13 mouse cellular contexts compared by ENCODE assay signal in genomic region chr6:99130758-99131410, GRCm38 (mm10).
DNase-seq lines count a peak whose midpoint lies in the region; ATAC-seq and TF ChIP-seq lines count a peak whose summit lies in the region.
"Had no signal": no experiment of that assay in that cellular context is flagged by ENCODE, and none has a peak within 500 bp of the region (broad histone marks: within the 10 kb centered on the region; RNA-seq: fewer than 3 reads in every experiment).

No protein-coding gene starts in this region.

- DNase-seq in forebrain, embryonic 10.5 days (ENCODE audit: extremely low spot score, low spot score): no peak
- DNase-seq in lung, embryonic 14.5 days: peak; percentile 24
- DNase-seq in lung, postnatal 14 days: no peak
- DNase-seq in brain, embryonic 14.5 days (ENCODE audit: low read depth): peak; percentile 29
- peak; percentile 26 for DNase-seq in lung, postnatal 25 days (ENCODE audit: low spot score)
- DNase-seq in spleen, postnatal 10 days (ENCODE audit: low spot score in 2 of 2): no peak
- DNase-seq in spleen, postnatal 36 days (ENCODE audit: low spot score in 2 of 2): no peak
- DNase-seq: adrenal gland, adult 8-10 months; cerebellum, postnatal 36 days; kidney, postnatal 14 days; right cerebral cortex, postnatal 4 days had no signal

- no peak overlapping the region for H3K4me2 ChIP-seq in forebrain, embryonic 16.5 days (ENCODE audit: low read length)
- no peak overlapping the region for H3K4me2 ChIP-seq in lung, embryonic 14.5 days

- H3K9ac ChIP-seq in forebrain, embryonic 16.5 days (replicated peaks; ENCODE audit: low read depth, low read length): no peak overlapping the region
- H3K9ac ChIP-seq in lung, embryonic 14.5 days: no peak overlapping the region
- H3K9ac ChIP-seq: liver, embryonic 14.5 days had no signal

- peaks cover 33% of the 10 kb centered on the region for H3K4me1 ChIP-seq in forebrain, embryonic 10.5 days
- H3K4me1 ChIP-seq in forebrain, embryonic 16.5 days (replicated peaks; ENCODE audit: control insufficient read depth, insufficient read depth, low read length): peaks cover 2% of the 10 kb centered on the region; the same call in 1 of the 2 replicates
- no peaks in the 10 kb centered on the region for H3K4me1 ChIP-seq in lung, embryonic 14.5 days (ENCODE audit: insufficient read depth)

- 66% methylated on average over 10 of the region's 10 CpGs for WGBS in forebrain, embryonic 10.5 days
- WGBS in forebrain, embryonic 16.5 days: 59% methylated on average over 10 of the region's 10 CpGs
- 58% methylated on average over 10 of the region's 10 CpGs for WGBS in lung, embryonic 14.5 days

- H3K4me3 ChIP-seq in forebrain, embryonic 10.5 days: no peak overlapping the region
- no peak overlapping the region for H3K4me3 ChIP-seq in forebrain, embryonic 16.5 days (replicated peaks; ENCODE audit: low read length)
- H3K4me3 ChIP-seq in lung, embryonic 14.5 days (ENCODE audit: low read depth, low read length): no peak overlapping the region

- no peaks in the 10 kb centered on the region for H3K9me3 ChIP-seq in forebrain, embryonic 10.5 days
- H3K9me3 ChIP-seq in forebrain, embryonic 16.5 days (ENCODE audit: control insufficient read depth, low read length): no peaks in the 10 kb centered on the region
- no peaks in the 10 kb centered on the region for H3K9me3 ChIP-seq in lung, embryonic 14.5 days (ENCODE audit: low read depth, low read length)

- no peak for TF ChIP-seq POLR2A in brain, embryonic 14.5 days (IDR thresholded peaks at IDR 0.05; ENCODE audit: borderline replicate concordance, extremely low read depth, insufficient read depth, insufficient read length, poor library complexity, severe bottlenecking)

- peak overlapping the region; percentile 78 for H3K27ac ChIP-seq in forebrain, embryonic 10.5 days
- no peak overlapping the region for H3K27ac ChIP-seq in forebrain, embryonic 16.5 days (ENCODE audit: low read length)
- no peak overlapping the region for H3K27ac ChIP-seq in lung, embryonic 14.5 days (ENCODE audit: low read depth)
- H3K27ac ChIP-seq: liver, embryonic 14.5 days had no signal

- ATAC-seq in forebrain, embryonic 16.5 days: no peak
- ATAC-seq in lung, embryonic 14.5 days (ENCODE audit: insufficient read depth): no peak

- H3K36me3 ChIP-seq in forebrain, embryonic 10.5 days (replicated peaks): no peaks in the 10 kb centered on the region
- H3K36me3 ChIP-seq in forebrain, embryonic 16.5 days (ENCODE audit: control insufficient read depth, insufficient read depth): no peaks in the 10 kb centered on the region
- H3K36me3 ChIP-seq in lung, embryonic 14.5 days (ENCODE audit: insufficient read depth): no peaks in the 10 kb centered on the region

- TF ChIP-seq CTCF in lung, embryonic 14.5 days (IDR thresholded peaks at IDR 0.05; ENCODE audit: low read depth): no peak
- TF ChIP-seq CTCF in brain, embryonic 14.5 days (IDR thresholded peaks at IDR 0.05; ENCODE audit: borderline replicate concordance, extremely low read depth, insufficient read depth, insufficient read length): no peak

- no peaks in the 10 kb centered on the region for H3K27me3 ChIP-seq in forebrain, embryonic 10.5 days (ENCODE audit: poor library complexity, severe bottlenecking)
- H3K27me3 ChIP-seq in forebrain, embryonic 16.5 days (replicated peaks; ENCODE audit: control insufficient read depth, insufficient read depth, low read length): no peaks in the 10 kb centered on the region
- no peaks in the 10 kb centered on the region for H3K27me3 ChIP-seq in lung, embryonic 14.5 days (ENCODE audit: insufficient read depth, low read length)

Comparison
In these comparisons a context has a peak if more than half of its experiments do, and no peak if none do; other contexts are left out.
1. DNase-seq: peak in lung, embryonic 14.5 days (single experiment), brain, embryonic 14.5 days (single experiment) and lung, postnatal 25 days (single experiment); none in forebrain, embryonic 10.5 days (single experiment), lung, postnatal 14 days (single experiment), spleen, postnatal 10 days (0 of 2) and spleen, postnatal 36 days (0 of 2).